Mouse (Mus musculus): Measurements from ENCODE around the gene Rdx. TPM values are rescaled to one million over a fixed set of nuclear protein-coding genes. Genes with fewer than 3 reads are reported as not detected.

Rdx gene
- polyA plus RNA-seq, 1 experiment from 2014 or later, result 107 TPM

- Histone ChIP-seq H3K9ac (ENCODE audit: low read length) (no peak overlapping the region), H3K9me3 (replicated peaks; ENCODE audit: control insufficient read depth, low read length) (no peaks in the 10 kb centered on the region), H3K4me2 (ENCODE audit: low read length) (no peak overlapping the region), H3K4me1 (ENCODE audit: control insufficient read depth, insufficient read depth, low read length) (no peaks in the 10 kb centered on the region), H3K27ac (ENCODE audit: low read depth, low read length) (no peak overlapping the region), H3K36me3 (ENCODE audit: control insufficient read depth, insufficient read depth, low read length) (no peaks in the 10 kb centered on the region; the same call in 1 of the 2 replicates), H3K27me3 (replicated peaks; ENCODE audit: control insufficient read depth, insufficient read depth, low read length) (no peaks in the 10 kb centered on the region), H3K4me3 (ENCODE audit: low read depth, low read length) (no peak overlapping the region)
- 95% methylated on average over 3 of the region's 3 CpGs for WGBS
- ATAC-seq, result no peak
- DNase-seq (ENCODE audit: low spot score), result no peak
These were observed 48.7 kb downstream of the Rdx start for GRCm38 (mm10) chr9:52095666-52096065.

- no peaks in the 10 kb centered on the region for H3K4me1 ChIP-seq (ENCODE audit: control insufficient read depth, insufficient read depth, low read length)
- no peak for DNase-seq (ENCODE audit: low spot score)
- no peak overlapping the region for H3K27ac ChIP-seq (ENCODE audit: low read depth, low read length)
- no peaks in the 10 kb centered on the region for H3K27me3 ChIP-seq (replicated peaks; ENCODE audit: control insufficient read depth, insufficient read depth, low read length)
- no peak overlapping the region for H3K4me2 ChIP-seq (ENCODE audit: low read length)
- 0% methylated on average over 1 of the region's 1 CpGs for WGBS
- H3K9me3 ChIP-seq (replicated peaks; ENCODE audit: control insufficient read depth, low read length), result no peaks in the 10 kb centered on the region
- no peak overlapping the region for H3K4me3 ChIP-seq (ENCODE audit: low read depth, low read length)
- H3K36me3 ChIP-seq (ENCODE audit: control insufficient read depth, insufficient read depth, low read length), result peaks cover 3% of the 10 kb centered on the region; the same call in 1 of the 2 replicates
- ATAC-seq, result no peak
- no peak overlapping the region for H3K9ac ChIP-seq (ENCODE audit: low read length)
These were observed 50.4 kb downstream of the Rdx start for GRCm38 (mm10) chr9:52097386-52097785.

GRCm38 (mm10) chr9:52098600-52098999 lies 51.6 kb downstream of the Rdx start:
- no peak overlapping the region for H3K4me2 ChIP-seq (ENCODE audit: low read length)
- under 1% methylated on average over 7 of the region's 7 CpGs for WGBS
- no peaks in the 10 kb centered on the region for H3K9me3 ChIP-seq (replicated peaks; ENCODE audit: control insufficient read depth, low read length)
- no peak overlapping the region for H3K9ac ChIP-seq (ENCODE audit: low read length)
- peaks cover 3% of the 10 kb centered on the region; the same call in 1 of the 2 replicates for H3K36me3 ChIP-seq (ENCODE audit: control insufficient read depth, insufficient read depth, low read length)
- no peak overlapping the region for H3K4me3 ChIP-seq (ENCODE audit: low read depth, low read length)
- H3K27me3 ChIP-seq (replicated peaks; ENCODE audit: control insufficient read depth, insufficient read depth, low read length), result no peaks in the 10 kb centered on the region
- H3K27ac ChIP-seq (ENCODE audit: low read depth, low read length), result no peak overlapping the region
- no peaks in the 10 kb centered on the region for H3K4me1 ChIP-seq (ENCODE audit: control insufficient read depth, insufficient read depth, low read length)
- ATAC-seq (peak; percentile 73), DNase-seq (ENCODE audit: low spot score) (peak; percentile 84)

DNA sequence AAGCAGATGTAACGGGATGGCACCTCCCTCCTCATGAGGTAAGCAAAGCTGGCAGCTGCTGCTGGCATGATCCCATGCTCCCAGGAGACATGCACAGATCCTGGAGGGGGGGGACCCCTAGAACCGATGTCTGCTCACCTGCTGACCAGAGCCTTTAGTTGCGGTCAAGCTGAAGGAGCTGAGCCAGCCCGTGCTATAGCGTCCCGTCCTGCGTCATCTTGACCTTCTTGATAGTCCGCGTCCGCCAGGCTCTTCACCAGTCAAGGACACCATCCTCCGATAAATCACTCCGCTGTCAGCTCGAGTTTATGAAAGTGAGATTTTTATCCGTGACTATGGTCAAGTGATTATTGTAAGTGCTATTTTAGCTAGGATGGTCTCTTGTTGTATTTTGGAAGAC lies 53.5 kb downstream of the Rdx start:
- no peak overlapping the region for H3K9ac ChIP-seq (ENCODE audit: low read length)
- H3K4me3 ChIP-seq (ENCODE audit: low read depth, low read length), result no peak overlapping the region
- H3K4me1 ChIP-seq (ENCODE audit: control insufficient read depth, insufficient read depth, low read length), result no peaks in the 10 kb centered on the region
- no peaks in the 10 kb centered on the region for H3K9me3 ChIP-seq (replicated peaks; ENCODE audit: control insufficient read depth, low read length)
- H3K27ac ChIP-seq (ENCODE audit: low read depth, low read length), result no peak overlapping the region
- 94% methylated on average over 14 of the region's 14 CpGs for WGBS
- peaks cover 3% of the 10 kb centered on the region; the same call in 1 of the 2 replicates for H3K36me3 ChIP-seq (ENCODE audit: control insufficient read depth, insufficient read depth, low read length)
- H3K4me2 ChIP-seq (ENCODE audit: low read length), result no peak overlapping the region
- DNase-seq (ENCODE audit: low spot score), result no peak
- ATAC-seq, result no peak
- H3K27me3 ChIP-seq (replicated peaks; ENCODE audit: control insufficient read depth, insufficient read depth, low read length), result no peaks in the 10 kb centered on the region

DNA sequence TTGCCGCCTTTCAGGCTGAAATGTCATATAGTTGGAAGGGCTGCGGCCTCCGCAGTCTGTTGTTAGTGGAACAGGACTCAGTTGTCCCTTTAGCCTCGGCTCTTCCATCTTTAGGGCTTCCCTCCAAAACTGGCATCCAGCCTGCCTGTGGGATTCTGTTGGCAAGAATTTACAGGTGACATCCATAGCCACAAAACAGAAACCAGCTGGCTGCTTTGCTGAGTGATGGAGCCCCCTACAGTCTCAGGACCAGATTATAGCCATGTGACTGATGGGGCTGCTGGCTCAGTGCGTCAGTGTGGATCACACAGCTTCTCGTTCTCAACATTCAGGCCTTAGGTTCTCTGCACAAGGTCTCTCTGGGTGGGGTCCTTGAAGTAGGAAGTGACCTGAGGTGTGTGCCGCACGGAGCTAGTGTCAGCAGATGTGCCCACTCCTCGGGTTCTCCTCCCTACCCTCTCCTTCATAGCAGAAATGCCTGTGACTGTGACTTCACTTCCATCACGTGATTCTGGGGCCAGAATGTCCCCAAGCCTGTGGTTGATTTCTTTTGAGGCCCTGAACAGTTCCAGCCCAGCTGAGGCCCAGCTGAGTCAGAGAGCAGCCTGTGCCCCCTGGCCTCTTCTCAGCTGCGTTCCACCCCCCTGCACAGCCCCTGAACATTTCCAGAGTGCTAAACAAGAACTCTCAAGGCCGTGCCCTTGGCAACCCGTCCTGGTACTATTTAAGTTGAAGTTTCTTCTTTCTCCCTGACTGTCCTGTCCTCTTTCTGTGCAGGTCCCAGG lies 55.3 kb downstream of the Rdx start:
- peak; percentile 51 for DNase-seq (ENCODE audit: low spot score)

GRCm38 (mm10) chr9:52103448-52104224 lies 56.7 kb downstream of the Rdx start:
- Histone ChIP-seq H3K4me3 (ENCODE audit: low read depth, low read length) (no peak overlapping the region), H3K9ac (ENCODE audit: low read length) (no peak overlapping the region), H3K4me2 (ENCODE audit: low read length) (no peak overlapping the region), H3K36me3 (ENCODE audit: control insufficient read depth, insufficient read depth, low read length) (peaks cover 3% of the 10 kb centered on the region; the same call in 1 of the 2 replicates), H3K9me3 (replicated peaks; ENCODE audit: control insufficient read depth, low read length) (no peaks in the 10 kb centered on the region), H3K27ac (ENCODE audit: low read depth, low read length) (no peak overlapping the region), H3K27me3 (replicated peaks; ENCODE audit: control insufficient read depth, insufficient read depth, low read length) (no peaks in the 10 kb centered on the region), H3K4me1 (ENCODE audit: control insufficient read depth, insufficient read depth, low read length) (no peaks in the 10 kb centered on the region)
- WGBS, result 77% methylated on average over 9 of the region's 9 CpGs
- ATAC-seq, result no peak
- DNase-seq (ENCODE audit: low spot score), result no peak

More for the DNA sequence above, 55.3 kb downstream of the Rdx start:
- H3K4me1 ChIP-seq (ENCODE audit: control insufficient read depth, insufficient read depth, low read length), result no peaks in the 10 kb centered on the region
- no peak overlapping the region for H3K4me3 ChIP-seq (ENCODE audit: low read depth, low read length)
- H3K4me2 ChIP-seq (ENCODE audit: low read length), result no peak overlapping the region
- no peak overlapping the region for H3K9ac ChIP-seq (ENCODE audit: low read length)
- H3K9me3 ChIP-seq (replicated peaks; ENCODE audit: control insufficient read depth, low read length), result no peaks in the 10 kb centered on the region
- peak; percentile 54 for ATAC-seq
- H3K36me3 ChIP-seq (ENCODE audit: control insufficient read depth, insufficient read depth, low read length), result peaks cover 3% of the 10 kb centered on the region; the same call in 1 of the 2 replicates
- H3K27ac ChIP-seq (ENCODE audit: low read depth, low read length), result no peak overlapping the region
- WGBS, result 74% methylated on average over 13 of the region's 13 CpGs
- H3K27me3 ChIP-seq (replicated peaks; ENCODE audit: control insufficient read depth, insufficient read depth, low read length), result no peaks in the 10 kb centered on the region

DNA sequence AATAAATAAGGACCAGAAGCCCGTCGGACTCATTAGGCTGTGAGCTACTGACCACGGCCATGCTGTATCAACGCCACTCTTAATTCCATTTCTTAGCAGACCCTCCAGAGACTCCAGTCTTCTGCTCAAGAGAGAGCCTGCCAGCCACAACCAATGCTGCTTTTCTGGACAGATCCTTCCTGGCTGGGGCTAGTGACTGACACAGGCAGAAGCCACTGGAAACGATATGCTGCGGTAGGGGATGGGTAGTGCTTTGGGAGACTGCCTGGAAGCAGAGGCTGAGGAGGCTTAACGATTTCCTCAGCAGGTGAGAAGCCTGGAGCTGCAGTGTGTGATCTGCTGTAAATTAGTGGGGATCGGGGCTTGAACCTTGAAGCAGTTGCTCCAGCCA lies 57.2 kb downstream of the Rdx start:
- Histone ChIP-seq H3K27ac (ENCODE audit: low read depth, low read length) (no peak overlapping the region), H3K9me3 (replicated peaks; ENCODE audit: control insufficient read depth, low read length) (no peaks in the 10 kb centered on the region), H3K36me3 (ENCODE audit: control insufficient read depth, insufficient read depth, low read length) (peaks cover 3% of the 10 kb centered on the region; the same call in 1 of the 2 replicates), H3K9ac (ENCODE audit: low read length) (no peak overlapping the region), H3K4me1 (ENCODE audit: control insufficient read depth, insufficient read depth, low read length) (no peaks in the 10 kb centered on the region), H3K4me2 (ENCODE audit: low read length) (no peak overlapping the region), H3K4me3 (ENCODE audit: low read depth, low read length) (no peak overlapping the region), H3K27me3 (replicated peaks; ENCODE audit: control insufficient read depth, insufficient read depth, low read length) (no peaks in the 10 kb centered on the region)
- DNase-seq (ENCODE audit: low spot score) (no peak), ATAC-seq (no peak)
- WGBS, result 76% methylated on average over 8 of the region's 8 CpGs

GRCm38 (mm10) chr9:52105423-52105822 lies 58.5 kb downstream of the Rdx start:
- Histone ChIP-seq H3K9ac (ENCODE audit: low read length) (no peak overlapping the region), H3K4me2 (ENCODE audit: low read length) (no peak overlapping the region), H3K9me3 (replicated peaks; ENCODE audit: control insufficient read depth, low read length) (no peaks in the 10 kb centered on the region), H3K27me3 (replicated peaks; ENCODE audit: control insufficient read depth, insufficient read depth, low read length) (no peaks in the 10 kb centered on the region), H3K27ac (ENCODE audit: low read depth, low read length) (no peak overlapping the region), H3K36me3 (ENCODE audit: control insufficient read depth, insufficient read depth, low read length) (peaks cover 8% of the 10 kb centered on the region; the same call in 1 of the 2 replicates), H3K4me3 (ENCODE audit: low read depth, low read length) (no peak overlapping the region), H3K4me1 (ENCODE audit: control insufficient read depth, insufficient read depth, low read length) (no peaks in the 10 kb centered on the region)
- no peak for ATAC-seq
- no peak for DNase-seq (ENCODE audit: low spot score)
- 91% methylated on average over 6 of the region's 6 CpGs for WGBS

DNA sequence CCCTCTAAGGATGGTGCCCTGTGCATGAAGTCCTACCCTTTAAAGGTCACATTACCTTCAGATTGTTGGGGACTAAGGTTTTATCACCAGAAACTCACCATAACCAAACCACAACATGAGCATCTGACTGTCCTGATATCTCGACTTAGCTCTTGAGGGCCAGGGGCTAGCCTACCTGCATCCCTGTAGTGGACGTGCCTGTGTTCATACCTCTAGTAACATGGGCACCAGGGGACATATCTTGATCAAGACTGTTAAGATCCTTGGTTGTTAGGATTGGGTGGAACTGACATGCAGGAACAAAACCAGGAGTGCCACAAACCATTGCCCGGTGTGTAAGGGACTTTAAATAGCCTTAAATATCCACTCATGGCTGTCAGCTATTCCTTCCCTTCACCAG lies 60.2 kb downstream of the Rdx start:
- Histone ChIP-seq H3K4me2 (ENCODE audit: low read length) (no peak overlapping the region), H3K4me3 (ENCODE audit: low read depth, low read length) (no peak overlapping the region), H3K4me1 (ENCODE audit: control insufficient read depth, insufficient read depth, low read length) (no peaks in the 10 kb centered on the region), H3K36me3 (ENCODE audit: control insufficient read depth, insufficient read depth, low read length) (peaks cover 18% of the 10 kb centered on the region), H3K9ac (ENCODE audit: low read length) (no peak overlapping the region), H3K27ac (ENCODE audit: low read depth, low read length) (no peak overlapping the region), H3K9me3 (replicated peaks; ENCODE audit: control insufficient read depth, low read length) (no peaks in the 10 kb centered on the region), H3K27me3 (replicated peaks; ENCODE audit: control insufficient read depth, insufficient read depth, low read length) (no peaks in the 10 kb centered on the region)
- ATAC-seq, result no peak
- no peak for DNase-seq (ENCODE audit: low spot score)
- 100% methylated on average over 3 of the region's 3 CpGs for WGBS

Data from forebrain, embryonic 14.5 days (tissue).